Comparison of ENCODE assay signal across 19 mouse cellular contexts in genomic region chr10:123520613-123521012, GRCm38 (mm10).
DNase-seq lines count a peak whose midpoint lies in the region; ATAC-seq and TF ChIP-seq lines count a peak whose summit lies in the region.
"Had no signal": no experiment of that assay in that cellular context is flagged by ENCODE, and none has a peak within 500 bp of the region (broad histone marks: within the 10 kb centered on the region; RNA-seq: fewer than 3 reads in every experiment).

No protein-coding gene starts in this region.

- H3K4me1 ChIP-seq in heart, embryonic 16.5 days (ENCODE audit: control insufficient read depth, insufficient read depth, low read length): 0 out of 2 replicates have a peak, but pooled peaks cover 2% of the 10 kb centered on the region
- H3K4me1 ChIP-seq in heart, embryonic 11.5 days (ENCODE audit: control insufficient read depth, insufficient read depth, low read length): no peaks in the 10 kb centered on the region
- no peaks in the 10 kb centered on the region for H3K4me1 ChIP-seq in embryonic fibroblast, embryonic 13.5 days (ENCODE audit: control insufficient read depth, insufficient read depth, low read length)
- H3K4me1 ChIP-seq: embryonic facial prominence, embryonic 15.5 days; forebrain, embryonic 15.5 days; hindbrain, embryonic 15.5 days; kidney, embryonic 15.5 days had no signal

- DNase-seq in heart, adult 8-10 months (ENCODE audit: low spot score): peak; percentile 36
- DNase-seq in heart, postnatal 4 days: no peak
- DNase-seq in brain, adult 2 months (ENCODE audit: low read depth, low spot score): peak; percentile 44
- DNase-seq in left cerebral cortex, postnatal 10 days (ENCODE audit: extremely low spot score in 1 of 2, low spot score in 2 of 2): no peak
- DNase-seq: adrenal gland, adult 2 months; adrenal gland, postnatal 25 days; cerebellum, adult 2 months; cerebellum, postnatal 10 days; embryo, embryonic 11 days; gastrocnemius, postnatal 14 days; kidney, adult 2 months had no signal

- no peak overlapping the region for H3K4me3 ChIP-seq in heart, embryonic 16.5 days (ENCODE audit: low read length)
- no peak overlapping the region for H3K4me3 ChIP-seq in heart, embryonic 11.5 days (ENCODE audit: low read depth, low read length)
- no peak overlapping the region for H3K4me3 ChIP-seq in embryonic fibroblast, embryonic 13.5 days (ENCODE audit: insufficient read depth, low read length)
- H3K4me3 ChIP-seq: embryonic facial prominence, embryonic 15.5 days; forebrain, embryonic 15.5 days; hindbrain, embryonic 15.5 days; kidney, embryonic 15.5 days had no signal

- peak overlapping the region; percentile 32; the same call in 1 of the 2 replicates for H3K4me2 ChIP-seq in heart, embryonic 16.5 days (ENCODE audit: low read depth, low read length)
- no peak overlapping the region for H3K4me2 ChIP-seq in heart, embryonic 11.5 days
- H3K4me2 ChIP-seq: embryonic facial prominence, embryonic 15.5 days; forebrain, embryonic 15.5 days; hindbrain, embryonic 15.5 days; kidney, embryonic 15.5 days had no signal

- peak overlapping the region; percentile 81 for H3K27ac ChIP-seq in heart, embryonic 16.5 days (ENCODE audit: low read length)
- no peak overlapping the region for H3K27ac ChIP-seq in heart, embryonic 11.5 days (ENCODE audit: low read depth, low read length)
- H3K27ac ChIP-seq in embryonic fibroblast, embryonic 13.5 days (ENCODE audit: insufficient read depth, low read length): 0 out of 2 replicates have a peak overlapping the region, but pooled peaks have one; percentile 5
- H3K27ac ChIP-seq: embryonic facial prominence, embryonic 15.5 days; forebrain, embryonic 15.5 days; hindbrain, embryonic 15.5 days; kidney, embryonic 15.5 days had no signal

- peaks cover 5% of the 10 kb centered on the region for H3K9me3 ChIP-seq in heart, embryonic 16.5 days (replicated peaks; ENCODE audit: control insufficient read depth, low read length)
- no peaks in the 10 kb centered on the region for H3K9me3 ChIP-seq in heart, embryonic 11.5 days (replicated peaks; ENCODE audit: control insufficient read depth, low read length)
- H3K9me3 ChIP-seq: embryonic facial prominence, embryonic 15.5 days; hindbrain, embryonic 15.5 days had no signal

- TF ChIP-seq POLR2A in embryonic fibroblast, embryonic 13.5 days (IDR thresholded peaks at IDR 0.05; ENCODE audit: low read depth, low read length): no peak

- no peak for TF ChIP-seq CTCF in embryonic fibroblast, embryonic 13.5 days (IDR thresholded peaks at IDR 0.05; ENCODE audit: borderline replicate concordance, insufficient read depth, low read length)

- no peak overlapping the region for H3K9ac ChIP-seq in heart, embryonic 16.5 days (ENCODE audit: low read length)
- no peak overlapping the region for H3K9ac ChIP-seq in heart, embryonic 11.5 days (ENCODE audit: low read depth, low read length)
- H3K9ac ChIP-seq: embryonic facial prominence, embryonic 15.5 days; forebrain, embryonic 15.5 days; hindbrain, embryonic 15.5 days; kidney, embryonic 15.5 days had no signal

- WGBS in heart, embryonic 16.5 days: 31% methylated on average over 2 of the region's 2 CpGs
- WGBS in heart, embryonic 11.5 days (ENCODE audit: insufficient replicate concordance): 69% methylated on average over 2 of the region's 2 CpGs

- no peaks in the 10 kb centered on the region for H3K27me3 ChIP-seq in heart, embryonic 16.5 days (ENCODE audit: control insufficient read depth, insufficient read depth, low read length)
- no peaks in the 10 kb centered on the region for H3K27me3 ChIP-seq in heart, embryonic 11.5 days (ENCODE audit: control insufficient read depth, insufficient read depth, low read length)
- H3K27me3 ChIP-seq: embryonic facial prominence, embryonic 15.5 days; forebrain, embryonic 15.5 days; hindbrain, embryonic 15.5 days; kidney, embryonic 15.5 days had no signal

- no peaks in the 10 kb centered on the region for H3K36me3 ChIP-seq in heart, embryonic 16.5 days (ENCODE audit: control insufficient read depth, insufficient read depth)
- no peaks in the 10 kb centered on the region for H3K36me3 ChIP-seq in heart, embryonic 11.5 days (ENCODE audit: control insufficient read depth, insufficient read depth, low read length)
- H3K36me3 ChIP-seq: embryonic facial prominence, embryonic 15.5 days; forebrain, embryonic 15.5 days; hindbrain, embryonic 15.5 days; kidney, embryonic 15.5 days had no signal

- peak; percentile 82 for ATAC-seq in heart, embryonic 16.5 days (replicated peaks; ENCODE audit: extremely low read depth, insufficient read depth, low FRiP score)
- ATAC-seq in heart, embryonic 11.5 days (replicated peaks; ENCODE audit: insufficient number of reproducible peaks, low FRiP score, low TSS enrichment): no peak
- ATAC-seq: forebrain, embryonic 15.5 days; intestine, embryonic 16.5 days had no signal

- intact Hi-C loops in left cerebral cortex, postnatal 10 days (cut with DNase I): no loop called here

Comparison
In these comparisons a context has a peak if more than half of its experiments do, and no peak if none do; other contexts are left out.
1. DNase-seq: peak in heart, adult 8-10 months (single experiment) and brain, adult 2 months (single experiment); none in heart, postnatal 4 days (single experiment) and left cerebral cortex, postnatal 10 days (0 of 2).